Mouse (Mus musculus) forebrain, embryonic 11.5 days (tissue): Measurements from ENCODE around the gene Ciita. TPM values are rescaled to one million over a fixed set of nuclear protein-coding genes. Genes with fewer than 3 reads are reported as not detected.
A peak's percentile ranks its signal among the peaks of the same experiment; 100 is the strongest.

ENCODE experiments used
- ATAC-seq: fragments of 200-750 bp; cut with Nextera tagmentation; replicated peaks from 2 replicates; pipeline ENCODE4 v1.8.0; 2017; ENCODE audit warnings: moderate TSS enrichment; ENCODE audit not compliant: low FRiP score
- DNase-seq: peaks from one replicate; pipeline ENCODE4 v3.0.0-alpha.2; 2017; ENCODE audit warnings: low spot score
- H3K27ac ChIP-seq: fragments of 300-500 bp; sonication (generic); 2 replicates; pipeline ENCODE4 v1.5.1; 2014; ENCODE audit warnings: low read depth, low read length
- H3K27me3 ChIP-seq: fragments of 300-500 bp; sonication (generic); 2 replicates; pipeline ENCODE4 v1.6.1; 2014; ENCODE audit warnings: mild to moderate bottlenecking, low read length, mixed read lengths; ENCODE audit not compliant: control insufficient read depth, insufficient read depth
- H3K36me3 ChIP-seq: fragments of 300-500 bp; sonication (generic); 2 replicates; pipeline ENCODE4 v1.6.1; 2014; ENCODE audit warnings: mild to moderate bottlenecking, low read length, moderate library complexity, mixed read lengths; ENCODE audit not compliant: control insufficient read depth, insufficient read depth
- H3K4me1 ChIP-seq: fragments of 300-500 bp; sonication (generic); replicated peaks from 2 replicates; pipeline ENCODE4 v1.6.1; 2014; ENCODE audit warnings: low read length, mixed read lengths; ENCODE audit not compliant: control insufficient read depth, insufficient read depth
- H3K4me2 ChIP-seq: fragments of 300-500 bp; sonication (generic); 2 replicates; pipeline ENCODE4 v1.6.1; 2014; ENCODE audit warnings: low read depth, mild to moderate bottlenecking, low read length, moderate library complexity, mixed read lengths; ENCODE audit not compliant: severe bottlenecking
- H3K4me3 ChIP-seq: fragments of 300-500 bp; sonication (generic); 2 replicates; pipeline ENCODE4 v1.5.1; 2014; ENCODE audit warnings: low read depth, low read length
- H3K9ac ChIP-seq: fragments of 300-500 bp; sonication (generic); 2 replicates; pipeline ENCODE4 v1.6.1; 2014; ENCODE audit warnings: low read length
- H3K9me3 ChIP-seq: fragments of 300-500 bp; sonication (generic); 2 replicates; pipeline ENCODE4 v1.6.1; 2016; ENCODE audit warnings: low read length, mixed read lengths; ENCODE audit not compliant: control insufficient read depth
- WGBS: fragments of 180-500 bp; shearing (Covaris S2); extraction: QIAGEN DNeasy Blood & Tissue Kit; methylation state at CpG from one replicate; pipeline ENCODE4 v1.1.7; 2014; 5-methylcytosine and 5-hydroxymethylcytosine counted together
- polyA plus RNA-seq: library from polyadenylated mRNA; unstranded; fragments of >200 nt; fragmentation: Nextera tagmentation; extraction: Ambion mirVana; gene quantifications from 2 replicates; pipeline ENCODE4 v1.2.1, GENCODE M21; 2014

Ciita gene
- polyA plus RNA-seq, 1 experiment from 2014 or later, result 0.63 TPM

- no peak overlapping the region for H3K4me3 ChIP-seq
- H3K9ac ChIP-seq, result no peak overlapping the region
- no peak overlapping the region for H3K4me2 ChIP-seq
- H3K9me3 ChIP-seq, result no peaks in the 10 kb centered on the region
- no peak for ATAC-seq
- no peaks in the 10 kb centered on the region for H3K4me1 ChIP-seq
- WGBS, result 70% methylated on average over 2 of the region's 2 CpGs
- no peaks in the 10 kb centered on the region for H3K27me3 ChIP-seq
- no peaks in the 10 kb centered on the region for H3K36me3 ChIP-seq
- H3K27ac ChIP-seq, result no peak overlapping the region
- DNase-seq, result no peak
Measured at GRCm38 (mm10) chr16:10495824-10496298, 16.0 kb downstream of the Ciita start.

DNA sequence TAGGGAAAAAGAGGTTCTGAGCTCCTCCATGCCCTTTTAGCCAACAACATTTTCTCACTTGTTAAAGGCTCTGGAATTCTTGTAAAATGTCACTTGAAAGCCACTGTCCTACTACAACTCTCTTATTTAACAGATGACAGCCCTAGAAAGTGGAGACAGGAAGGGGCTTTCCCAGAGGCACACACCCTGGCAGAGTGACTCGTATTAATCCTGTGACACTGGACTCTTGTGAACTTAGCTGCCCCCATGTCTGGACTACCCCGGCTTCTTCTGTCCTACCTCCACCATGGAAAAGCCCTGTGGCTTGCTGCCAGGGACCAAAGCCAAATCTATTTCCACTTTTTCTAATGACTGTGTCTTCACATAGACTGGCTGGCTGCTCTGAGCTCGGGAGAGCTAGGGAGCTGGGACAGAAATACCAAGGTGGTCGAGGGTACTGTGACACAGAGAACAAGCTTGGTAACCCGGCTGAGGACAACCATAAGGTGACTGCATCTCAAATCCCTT is 18.3 kb downstream of the Ciita start:
- Histone ChIP-seq H3K4me1 (no peaks in the 10 kb centered on the region), H3K27ac (no peak overlapping the region), H3K9ac (no peak overlapping the region), H3K4me3 (no peak overlapping the region), H3K36me3 (no peaks in the 10 kb centered on the region), H3K4me2 (no peak overlapping the region), H3K27me3 (no peaks in the 10 kb centered on the region), H3K9me3 (no peaks in the 10 kb centered on the region)
- 71% methylated on average over 5 of the region's 5 CpGs for WGBS
- DNase-seq, result no peak
- no peak for ATAC-seq

GRCm38 (mm10) chr16:10499122-10499521 is 19.3 kb downstream of the Ciita start:
- 63% methylated on average over 1 of the region's 1 CpGs for WGBS
- Histone ChIP-seq H3K4me1 (no peaks in the 10 kb centered on the region), H3K36me3 (no peaks in the 10 kb centered on the region), H3K9me3 (no peaks in the 10 kb centered on the region), H3K27me3 (no peaks in the 10 kb centered on the region), H3K4me2 (no peak overlapping the region), H3K4me3 (no peak overlapping the region), H3K9ac (no peak overlapping the region), H3K27ac (no peak overlapping the region)
- ATAC-seq (no peak), DNase-seq (no peak)

GRCm38 (mm10) chr16:10501865-10502264 is 22.0 kb downstream of the Ciita start:
- no peak overlapping the region for H3K4me3 ChIP-seq
- H3K9ac ChIP-seq, result no peak overlapping the region
- no peaks in the 10 kb centered on the region for H3K27me3 ChIP-seq
- no peaks in the 10 kb centered on the region for H3K9me3 ChIP-seq
- 17% methylated on average over 8 of the region's 8 CpGs for WGBS
- DNase-seq, result peak; percentile 79
- H3K36me3 ChIP-seq, result no peaks in the 10 kb centered on the region
- H3K4me1 ChIP-seq, result no peaks in the 10 kb centered on the region
- no peak overlapping the region for H3K4me2 ChIP-seq
- ATAC-seq, result no peak
- H3K27ac ChIP-seq, result no peak overlapping the region

DNA sequence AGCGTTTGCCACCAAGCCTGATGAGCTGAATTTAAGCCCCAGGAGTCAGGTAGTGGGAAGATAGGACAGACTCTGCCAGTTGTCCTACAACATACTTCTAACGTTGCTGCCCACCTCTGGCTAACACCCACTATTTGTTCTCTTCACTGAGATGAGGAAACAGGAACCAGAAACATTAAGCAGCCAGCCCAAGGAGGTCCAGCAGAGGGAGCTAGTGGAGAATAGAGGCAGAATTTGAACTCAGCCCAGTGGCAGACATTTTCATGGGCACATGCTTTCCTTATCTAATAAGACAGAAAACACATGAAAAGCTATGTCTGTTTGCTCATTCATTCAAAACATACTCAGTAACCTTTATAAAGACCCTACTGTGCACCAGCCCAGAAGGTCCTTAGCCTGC is 23.2 kb downstream of the Ciita start:
- no peak for DNase-seq
- Histone ChIP-seq H3K27me3 (no peaks in the 10 kb centered on the region), H3K4me2 (no peak overlapping the region), H3K4me3 (no peak overlapping the region), H3K36me3 (no peaks in the 10 kb centered on the region), H3K9me3 (no peaks in the 10 kb centered on the region), H3K4me1 (no peaks in the 10 kb centered on the region), H3K27ac (no peak overlapping the region), H3K9ac (no peak overlapping the region)
- ATAC-seq, result no peak
- WGBS, result 75% methylated on average over 2 of the region's 2 CpGs

DNA sequence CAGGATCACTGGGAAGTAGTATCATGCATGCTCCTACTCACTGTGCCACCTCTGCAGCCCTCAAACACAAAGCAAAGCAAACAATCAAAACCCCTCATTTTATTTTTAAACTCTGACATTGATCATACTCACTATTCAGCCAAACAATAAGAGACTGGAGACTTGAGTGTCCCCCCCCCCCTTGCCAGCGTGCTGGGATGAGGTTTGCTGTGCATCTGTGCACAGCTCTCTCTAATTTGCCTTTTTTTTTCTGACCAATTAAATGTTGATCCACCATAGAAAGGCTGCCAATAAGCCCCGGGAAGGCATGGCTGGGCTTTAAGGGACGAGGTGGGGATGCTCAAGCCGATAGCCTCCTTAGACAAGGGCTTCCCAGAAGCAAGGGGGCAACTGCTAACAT is 27.6 kb downstream of the Ciita start:
- 45% methylated on average over 4 of the region's 4 CpGs for WGBS
- H3K27ac ChIP-seq, result no peak overlapping the region
- H3K4me1 ChIP-seq, result no peaks in the 10 kb centered on the region
- no peaks in the 10 kb centered on the region for H3K27me3 ChIP-seq
- no peak overlapping the region for H3K4me3 ChIP-seq
- no peaks in the 10 kb centered on the region for H3K9me3 ChIP-seq
- H3K36me3 ChIP-seq, result no peaks in the 10 kb centered on the region
- ATAC-seq (no peak), DNase-seq (no peak)
- no peak overlapping the region for H3K4me2 ChIP-seq
- H3K9ac ChIP-seq, result no peak overlapping the region

DNA sequence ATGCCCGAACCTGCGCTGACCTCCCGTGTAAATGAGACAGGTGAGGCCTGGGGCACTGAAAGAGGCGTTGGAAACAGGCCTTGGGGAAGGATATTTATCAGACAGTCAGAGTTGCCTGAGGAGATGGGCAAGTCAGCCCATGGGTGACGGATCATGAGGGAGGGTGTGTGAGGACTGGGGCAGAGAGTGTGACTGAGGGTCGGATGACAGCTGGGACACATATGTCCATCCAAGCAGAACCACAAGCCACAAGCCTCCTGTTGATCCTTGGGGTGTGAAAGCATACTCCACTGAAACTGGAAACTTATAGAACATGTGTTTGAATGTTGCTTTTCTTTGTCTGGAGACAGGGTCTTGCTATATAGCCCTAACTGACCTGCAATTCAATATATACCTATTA is 28.8 kb downstream of the Ciita start:
- no peak overlapping the region for H3K4me3 ChIP-seq
- no peaks in the 10 kb centered on the region for H3K36me3 ChIP-seq
- H3K4me1 ChIP-seq, result no peaks in the 10 kb centered on the region
- no peak for DNase-seq
- WGBS, result 75% methylated on average over 6 of the region's 6 CpGs
- H3K9me3 ChIP-seq, result no peaks in the 10 kb centered on the region
- H3K27ac ChIP-seq, result no peak overlapping the region
- H3K9ac ChIP-seq, result no peak overlapping the region
- no peak for ATAC-seq
- H3K4me2 ChIP-seq, result no peak overlapping the region
- no peaks in the 10 kb centered on the region for H3K27me3 ChIP-seq

GRCm38 (mm10) chr16:10510477-10511133 is 30.7 kb downstream of the Ciita start:
- Histone ChIP-seq H3K4me1 (no peaks in the 10 kb centered on the region), H3K36me3 (no peaks in the 10 kb centered on the region), H3K9ac (no peak overlapping the region), H3K4me2 (no peak overlapping the region), H3K9me3 (no peaks in the 10 kb centered on the region), H3K27me3 (no peaks in the 10 kb centered on the region), H3K27ac (no peak overlapping the region), H3K4me3 (no peak overlapping the region)
- 57% methylated on average over 14 of the region's 14 CpGs for WGBS
- ATAC-seq (no peak), DNase-seq (no peak)

- WGBS, result 90% methylated on average over 12 of the region's 12 CpGs
- H3K27me3 ChIP-seq, result no peaks in the 10 kb centered on the region
- no peaks in the 10 kb centered on the region for H3K36me3 ChIP-seq
- no peak overlapping the region for H3K4me2 ChIP-seq
- no peak for ATAC-seq
- DNase-seq, result no peak
- no peak overlapping the region for H3K9ac ChIP-seq
- H3K4me3 ChIP-seq, result no peak overlapping the region
- H3K4me1 ChIP-seq, result no peaks in the 10 kb centered on the region
- no peaks in the 10 kb centered on the region for H3K9me3 ChIP-seq
- no peak overlapping the region for H3K27ac ChIP-seq
Measured at GRCm38 (mm10) chr16:10511134-10511520, 31.3 kb downstream of the Ciita start.
